Mouse (Mus musculus) adrenal gland, postnatal 25 days (tissue): ENCODE measurements at regions not wholly inside any gene's neighbourhood (a gene's known extent, or its start where the extent isn't known, plus 50 kb on each side); places are given as distances from the start of the nearest gene placed in this dataset.
"Not testable (repeated sequence)": the region's sequence is repeated elsewhere in the genome, so short reads cannot be mapped to it uniquely, and the experiment has no call there.

Source experiments
- DNase-seq: peaks from one replicate; pipeline ENCODE4 v3.0.0; 2021; ENCODE audit warnings: mixed read lengths

DNA sequence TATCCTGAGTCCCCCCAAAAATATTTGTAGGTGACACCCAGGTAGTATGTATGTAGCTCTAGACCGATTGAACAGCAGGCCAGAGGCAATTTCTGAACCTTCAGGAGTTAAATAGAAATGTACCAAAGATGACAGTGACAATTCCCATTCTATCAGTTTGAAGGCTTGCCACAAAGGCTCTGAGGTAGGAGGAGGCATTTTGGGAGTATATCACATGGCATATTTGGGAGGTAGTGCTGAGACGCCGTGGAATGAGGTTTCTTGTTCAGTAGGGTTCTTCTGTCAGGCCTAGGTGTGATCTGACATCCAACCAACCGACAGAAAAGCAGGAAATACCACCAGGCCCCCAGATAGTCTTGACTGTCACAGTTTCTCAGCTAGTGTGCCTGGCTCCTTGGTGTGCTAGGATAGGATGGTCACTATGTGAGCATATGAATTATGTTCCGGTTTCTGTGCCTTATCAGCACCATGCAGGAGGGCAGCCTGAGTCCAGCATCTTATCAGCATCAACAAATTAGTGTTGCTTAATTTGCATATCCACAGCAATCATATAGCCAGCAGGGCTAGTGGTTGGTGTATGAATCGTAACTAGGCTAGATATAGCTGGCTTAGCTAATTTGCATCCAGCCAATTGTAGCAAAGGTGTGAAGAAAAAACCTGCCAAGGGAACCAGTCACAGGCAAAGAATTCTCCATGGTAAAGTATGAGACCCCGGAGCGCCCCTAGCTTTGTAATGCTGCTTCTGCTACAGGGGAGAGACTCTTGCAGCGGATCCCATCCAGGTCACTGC, 136.3 kb upstream of the Bcor start:
- no peak for DNase-seq

DNA sequence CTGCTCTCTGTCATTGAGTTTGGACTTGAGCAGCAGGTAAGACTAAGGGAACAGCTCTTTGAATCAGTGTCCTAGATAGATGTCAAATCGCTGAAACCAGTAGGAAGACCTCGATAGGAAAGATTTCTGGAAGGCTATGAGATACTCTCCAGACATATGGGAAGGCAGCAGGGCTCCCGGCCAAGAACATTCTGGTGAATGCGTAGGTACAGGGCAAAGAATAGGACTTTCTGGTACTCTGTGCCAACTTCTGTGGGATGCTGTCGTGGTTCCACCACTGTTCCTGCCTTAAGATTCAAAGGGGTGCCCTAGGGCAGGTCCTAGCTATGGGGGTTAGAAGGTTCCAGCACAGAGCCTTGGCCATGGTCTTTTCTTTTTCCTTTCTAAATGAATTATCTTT, 138.5 kb upstream of the Bcor start:
- no peak for DNase-seq

DNA sequence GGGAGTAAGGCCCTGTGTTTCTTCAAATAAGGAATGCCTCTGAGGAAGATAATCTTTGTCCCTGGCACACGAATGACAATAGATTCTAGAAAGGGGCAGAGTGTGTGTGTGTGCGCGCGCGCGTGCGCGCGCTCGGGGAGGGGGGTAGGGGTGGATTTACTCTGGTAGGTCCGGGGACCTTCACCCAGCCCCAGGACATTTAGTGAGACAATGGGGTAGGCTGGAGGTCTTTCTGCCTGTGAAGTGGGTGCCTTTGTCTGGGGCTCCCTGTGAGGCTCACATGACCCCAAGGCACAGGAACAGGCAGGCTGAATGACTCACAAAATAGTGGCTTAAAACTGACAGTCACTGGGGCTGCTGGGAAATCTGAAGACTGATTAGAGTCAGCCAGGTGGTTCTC, 139.1 kb upstream of the Bcor start:
- no peak for DNase-seq

DNA sequence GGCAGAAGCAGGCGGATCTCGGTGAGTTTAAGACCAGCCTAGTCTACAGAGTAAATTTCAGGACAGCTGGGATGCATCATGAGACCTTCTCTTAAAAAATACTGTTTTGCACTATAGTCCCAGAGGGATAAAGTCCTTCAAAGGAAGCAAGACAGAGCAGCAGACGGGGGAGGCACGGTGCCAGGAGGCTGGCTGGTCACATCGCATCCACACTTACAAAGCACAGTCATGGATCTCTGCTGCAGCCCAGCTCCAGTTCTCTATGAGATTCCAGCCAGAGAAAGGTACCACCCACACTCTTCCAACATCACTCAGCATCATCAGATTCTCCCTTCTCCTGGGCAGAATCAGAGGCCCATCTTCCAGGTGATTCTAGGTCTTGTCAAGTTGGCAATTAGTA, 144.5 kb upstream of the Bcor start:
- DNase-seq, result no peak

DNA sequence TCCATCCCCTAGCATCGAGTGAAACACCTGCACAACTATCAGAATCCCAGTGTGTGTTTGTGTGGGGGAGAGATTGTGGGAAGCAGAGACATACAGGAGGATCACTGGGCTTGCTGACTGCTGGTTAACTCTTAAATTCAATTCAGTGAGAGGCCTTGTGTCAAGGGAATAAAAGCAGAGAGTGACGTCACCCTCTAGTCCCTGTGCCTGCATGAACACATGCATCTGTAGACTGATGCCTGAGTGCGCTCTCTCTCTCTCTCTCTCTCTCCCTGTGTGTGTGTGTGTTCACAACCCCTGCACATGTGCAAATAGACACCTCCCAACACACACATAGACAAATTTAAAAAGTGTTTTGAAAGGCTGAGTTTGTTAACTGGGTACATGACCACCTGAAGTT, 146.8 kb upstream of the Bcor start:
- DNase-seq, result no peak

DNA sequence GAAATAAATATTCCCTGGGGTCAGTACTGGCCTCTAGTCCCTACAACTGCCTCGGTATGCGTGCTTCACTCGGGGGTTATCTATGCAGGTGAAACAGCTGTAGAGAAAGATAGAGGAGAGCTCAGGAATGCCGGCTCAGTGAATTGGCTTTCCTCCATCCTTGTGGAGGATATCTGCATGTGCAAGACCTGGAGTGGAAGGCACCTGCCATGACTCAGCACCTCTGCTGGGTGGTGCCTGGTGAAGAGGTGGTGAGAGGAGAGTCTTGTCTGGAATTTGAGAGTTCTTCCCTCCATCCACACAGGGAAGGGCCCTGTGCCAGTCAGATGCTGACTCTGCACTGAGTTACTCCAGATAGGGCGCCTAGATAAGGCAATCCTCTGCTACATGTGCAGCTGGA, 152.4 kb upstream of the Bcor start:
- DNase-seq, result no peak

DNA sequence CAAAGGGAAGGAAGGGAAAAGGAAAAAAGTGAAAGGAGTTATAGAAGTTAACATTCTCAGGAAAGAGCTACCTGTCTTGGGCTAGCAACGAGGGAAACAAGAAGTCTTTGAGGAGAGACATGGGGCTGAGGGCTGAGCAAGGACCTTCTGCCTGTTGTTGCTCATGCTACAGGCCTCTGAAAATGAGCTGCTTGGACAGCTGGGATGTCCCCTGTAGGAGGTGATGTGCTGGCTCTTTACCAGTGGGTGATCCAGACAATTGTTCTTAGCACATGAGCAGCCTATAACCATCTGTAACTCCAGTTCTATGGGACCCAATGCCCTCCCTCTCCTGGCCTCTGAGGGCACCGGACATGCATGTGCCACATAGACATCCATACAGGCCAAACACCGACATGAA, 155.5 kb upstream of the Bcor start:
- DNase-seq, result no peak

DNA sequence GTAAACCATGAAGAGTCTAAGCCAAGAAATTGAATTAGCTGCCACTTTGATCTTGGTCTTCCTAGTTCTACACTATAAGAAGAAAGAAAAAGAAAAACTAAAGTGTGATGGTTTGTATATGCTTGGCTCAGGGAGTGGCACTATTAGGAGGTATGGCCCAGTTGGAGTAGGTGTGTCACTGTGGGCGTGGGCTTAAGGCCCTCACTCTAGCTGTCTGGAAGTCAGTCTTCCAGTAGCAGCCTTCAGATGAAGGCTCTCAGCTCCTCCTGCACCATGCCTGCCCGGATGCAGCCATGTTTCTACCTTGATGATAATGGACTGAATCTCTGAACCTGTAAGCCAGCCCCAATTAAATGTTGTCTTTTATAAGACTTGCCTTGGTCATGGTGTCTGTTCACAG, 157.3 kb upstream of the Bcor start:
- DNase-seq, result not testable (repeated sequence)

DNA sequence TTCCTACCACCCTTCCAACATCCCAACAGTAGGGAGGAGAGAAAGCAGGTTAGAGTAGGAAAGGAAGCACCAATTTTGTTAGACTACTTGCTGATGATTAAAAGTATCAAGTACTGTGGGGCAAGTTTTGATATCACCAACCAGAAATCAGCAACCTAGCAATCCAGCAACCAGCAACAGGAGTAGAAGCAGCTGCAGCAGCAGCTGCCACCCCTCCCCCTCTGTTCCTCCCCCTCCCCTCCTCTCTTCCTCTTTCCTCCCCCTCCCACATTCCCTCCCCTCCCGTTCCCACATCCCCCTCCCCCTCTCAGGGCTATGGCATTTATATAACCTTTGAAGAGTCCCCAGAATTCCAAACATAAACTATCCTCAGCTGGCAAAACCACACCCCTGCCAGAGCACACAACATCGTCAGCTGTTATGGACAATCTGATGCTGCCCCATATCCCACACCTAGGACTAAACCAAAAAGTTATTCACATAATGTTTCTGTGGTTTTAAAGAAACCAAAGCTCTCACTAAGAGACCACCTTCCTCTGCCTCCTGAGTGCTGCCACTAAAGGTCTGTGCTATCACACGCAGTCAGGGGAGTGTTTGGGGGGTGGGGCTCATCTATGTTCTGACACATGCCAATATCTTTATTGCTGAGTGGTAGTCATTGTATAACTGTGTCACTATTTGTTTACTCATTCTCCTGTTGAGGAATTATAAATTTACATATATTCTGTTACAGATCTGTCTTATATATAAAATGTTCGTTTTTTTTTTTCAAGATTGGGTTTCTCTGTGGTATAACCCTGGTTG, 158.9 kb upstream of the Bcor start:
- DNase-seq, result no peak

DNA sequence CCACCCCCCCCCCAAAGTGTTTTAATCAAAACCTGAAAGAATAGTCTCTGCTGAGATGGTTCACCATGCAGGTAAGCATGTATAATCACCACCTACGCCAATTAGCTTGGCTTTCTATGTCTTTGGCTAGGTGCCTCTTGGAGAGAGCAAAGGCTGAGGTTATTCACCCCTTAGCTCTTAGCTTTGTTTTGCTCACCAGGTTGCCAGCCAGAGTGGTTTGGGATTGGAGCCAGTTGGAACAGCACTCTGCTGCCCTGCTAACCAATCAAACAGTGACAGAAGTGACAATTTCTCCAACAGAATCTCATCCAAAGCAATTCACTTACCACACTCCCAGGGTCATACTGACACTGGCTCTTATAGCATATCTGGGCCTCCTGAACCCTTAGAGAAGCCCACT, 162.3 kb upstream of the Bcor start:
- DNase-seq, result no peak

DNA sequence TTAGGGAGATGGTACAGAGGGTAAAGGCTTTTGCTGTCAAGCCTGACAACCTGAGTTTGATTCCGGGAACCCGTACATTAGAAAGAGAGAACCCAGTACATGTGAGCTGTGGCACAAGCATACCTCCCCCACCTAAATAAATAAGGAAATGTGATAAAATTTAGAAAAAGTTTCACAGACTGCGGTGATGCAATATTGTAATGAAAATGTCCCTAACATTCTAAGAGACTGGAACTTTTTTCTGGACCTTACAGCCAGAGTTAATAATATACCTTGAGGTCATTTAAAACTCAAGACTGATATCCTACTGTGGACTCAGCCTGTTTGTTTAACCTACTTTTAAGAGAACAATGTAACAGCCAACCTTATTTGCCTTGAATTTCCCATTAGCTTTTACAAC, 163.1 kb upstream of the Bcor start:
- DNase-seq, result no peak

DNA sequence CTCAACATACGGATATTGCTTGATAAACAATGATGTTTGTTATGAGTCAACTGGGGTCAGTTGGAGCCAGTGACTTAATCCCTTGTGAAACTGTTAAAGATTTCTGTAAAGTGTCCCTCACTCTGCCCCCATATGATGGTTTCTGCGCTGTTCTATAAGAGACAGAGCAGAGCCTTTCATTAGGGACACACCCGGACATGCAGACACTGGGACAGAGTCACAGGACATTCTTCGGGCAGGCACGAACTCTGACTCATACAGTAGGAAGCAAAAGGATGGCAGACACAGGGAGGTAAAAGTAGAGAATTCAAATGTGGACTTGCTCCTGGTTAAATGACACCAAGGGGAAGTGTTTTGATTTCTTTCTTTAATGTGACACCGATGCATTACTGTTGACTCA, 163.7 kb upstream of the Bcor start:
- DNase-seq, result no peak

DNA sequence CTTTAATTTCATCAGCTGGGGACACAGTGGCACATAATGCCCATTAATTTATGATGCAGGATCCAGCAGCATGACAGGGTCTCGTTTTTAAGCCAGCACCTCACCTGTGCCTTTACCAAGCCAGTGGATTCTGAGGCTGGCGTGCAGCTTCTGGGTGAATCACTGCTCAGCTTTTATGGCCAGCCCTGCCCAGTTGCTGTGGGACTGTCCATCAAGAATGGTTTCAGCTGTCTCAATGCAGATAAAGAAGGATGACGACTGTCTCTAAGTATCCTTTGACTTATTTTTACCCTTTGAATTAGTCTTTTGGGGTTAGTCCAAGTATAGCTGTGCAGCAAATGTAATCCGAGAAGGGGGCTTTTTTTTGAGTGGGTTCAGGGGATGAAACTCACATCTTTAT, 167.3 kb upstream of the Bcor start:
- DNase-seq, result no peak

DNA sequence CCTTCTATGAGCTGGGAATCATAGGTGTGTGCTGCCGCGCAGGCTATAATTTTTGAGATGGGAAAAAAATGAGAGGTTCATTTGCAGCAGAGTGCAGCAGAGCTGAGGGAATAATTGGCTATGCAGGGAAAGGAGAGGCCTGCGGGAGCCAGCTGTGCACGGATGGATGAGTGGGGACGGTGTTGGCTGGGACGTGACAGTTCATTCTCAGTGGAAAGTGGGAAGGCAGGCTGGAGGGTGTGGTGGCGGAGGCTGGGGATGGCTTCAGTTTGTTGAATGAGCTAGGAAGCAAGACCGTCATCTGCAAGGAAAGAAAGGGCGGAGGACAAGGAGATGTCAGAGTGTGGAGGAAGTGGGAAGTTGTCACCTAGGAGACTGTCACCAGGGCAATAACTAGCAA, 180.4 kb upstream of the Bcor start:
- DNase-seq, result no peak

DNA sequence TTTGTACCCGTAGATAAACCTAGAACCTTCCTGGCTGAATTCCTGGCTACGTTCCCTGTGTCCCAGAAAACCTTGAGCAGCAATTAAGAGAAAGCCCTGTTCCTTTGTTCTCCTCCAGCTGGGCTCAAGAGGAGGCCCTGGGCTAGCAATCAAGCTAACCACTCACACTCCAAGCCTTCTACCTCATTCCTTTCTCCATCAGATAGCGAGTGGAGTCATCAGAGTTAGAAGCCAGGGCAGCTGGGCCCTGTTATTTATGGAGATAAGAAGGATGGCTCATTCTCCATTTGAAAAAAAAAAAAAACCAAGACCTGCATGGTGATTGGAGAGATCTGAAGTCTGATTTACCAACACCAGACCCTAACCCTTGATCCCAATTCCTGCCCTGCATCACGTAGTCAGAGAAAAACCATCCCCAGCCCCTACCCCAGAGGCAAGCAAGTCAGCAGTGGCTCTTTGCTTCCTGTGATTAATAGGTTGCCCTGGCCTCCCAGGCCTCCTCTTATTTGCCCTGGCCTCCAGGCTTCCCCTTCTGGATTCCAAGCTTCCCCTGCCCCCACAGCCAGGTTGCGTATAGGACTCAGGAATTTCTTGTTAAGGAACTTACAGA, 181.3 kb upstream of the Bcor start:
- no peak for DNase-seq

DNA sequence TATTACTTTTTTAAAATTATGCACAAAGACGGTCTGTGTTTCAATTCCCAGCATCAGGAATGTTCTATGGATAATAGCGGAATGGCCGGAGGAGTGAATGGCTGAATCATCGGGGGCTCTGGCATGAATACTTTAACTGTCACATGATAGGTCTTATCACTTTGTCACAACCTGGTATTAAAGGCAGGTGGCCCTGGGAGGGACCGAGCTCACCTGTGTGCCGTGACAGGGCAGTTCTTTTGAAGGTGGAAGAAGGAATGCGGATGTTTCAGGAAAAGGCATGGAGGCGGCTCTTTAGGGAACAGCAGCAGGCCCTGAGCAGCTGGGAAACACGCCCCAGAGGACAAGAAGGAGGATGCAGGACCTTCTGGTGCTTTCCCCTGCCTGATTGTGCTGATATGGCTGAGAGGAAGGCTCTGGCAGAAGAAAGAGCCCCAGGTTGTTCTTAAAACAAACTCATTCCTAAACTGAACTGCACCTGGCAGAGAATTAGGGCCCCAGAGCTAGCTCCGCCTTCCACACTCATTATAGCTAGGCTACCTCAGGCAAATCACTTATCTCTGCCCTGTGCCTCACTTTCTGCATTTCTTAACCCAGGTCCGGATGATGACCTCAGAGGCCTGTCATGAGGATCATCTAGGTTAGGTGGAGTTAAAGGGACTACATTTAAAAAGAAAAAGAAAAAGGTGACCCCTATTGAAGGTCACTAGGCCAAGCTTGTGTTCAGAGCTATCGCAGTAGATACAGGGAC, 184.8 kb upstream of the Bcor start:
- no peak for DNase-seq

DNA sequence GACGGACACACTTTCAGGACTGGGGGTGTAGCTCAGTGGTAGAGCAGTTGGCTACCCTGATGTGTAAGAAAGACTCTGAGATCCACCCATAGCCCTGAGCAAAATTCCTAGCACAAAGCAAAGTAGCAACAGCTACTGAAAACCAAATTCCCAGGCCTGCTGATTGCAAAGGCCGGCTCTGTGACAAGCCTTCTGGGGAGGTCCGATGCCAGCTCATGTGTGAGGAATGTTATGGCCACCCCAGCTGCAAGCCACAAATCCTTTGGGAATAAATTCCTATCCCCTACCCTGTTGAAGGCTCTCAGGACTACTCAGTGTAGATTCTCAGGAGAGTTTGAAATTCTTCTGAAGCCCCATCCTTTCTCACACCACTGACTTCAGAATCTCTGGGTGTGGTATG, 186.7 kb upstream of the Bcor start:
- DNase-seq, result no peak

DNA sequence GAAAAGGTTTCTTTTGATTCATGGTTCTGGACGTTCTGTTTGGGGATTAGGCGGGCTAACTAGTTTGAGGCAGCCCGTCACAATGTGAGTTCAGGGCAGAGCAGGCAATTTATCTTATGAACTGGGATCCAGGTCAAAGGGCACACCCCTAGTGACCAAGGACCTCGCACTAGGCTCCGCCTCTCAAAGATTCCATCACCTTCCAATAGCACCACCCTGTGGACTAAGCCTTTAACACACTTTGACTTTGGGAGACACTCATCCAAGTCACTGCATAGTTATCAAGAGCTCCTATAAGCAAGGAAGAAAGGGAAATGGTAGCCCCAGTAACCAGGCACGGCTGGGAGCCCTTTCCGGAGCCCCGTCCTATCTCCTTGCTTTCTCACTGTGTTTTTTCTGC, 188.0 kb upstream of the Bcor start:
- no peak for DNase-seq

DNA sequence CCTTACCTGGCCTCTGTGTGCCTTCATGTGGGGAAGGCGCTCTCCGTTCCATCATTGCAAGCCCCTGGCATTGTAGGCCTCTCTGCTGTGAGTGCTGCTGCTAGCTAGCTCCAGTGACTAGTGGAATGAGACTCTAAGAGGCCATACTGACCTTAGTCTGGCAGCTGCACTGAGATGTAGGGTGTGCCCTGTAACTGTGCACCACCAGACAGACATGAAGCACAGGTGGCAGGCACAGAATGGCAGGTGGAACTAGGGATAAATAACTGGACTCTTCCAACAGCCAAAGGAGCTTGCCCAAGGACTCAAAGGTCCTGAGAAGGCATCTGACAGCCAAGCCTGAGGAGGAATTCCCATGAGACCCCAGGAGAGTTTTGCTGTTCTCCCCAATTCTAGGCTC, 194.7 kb upstream of the Bcor start:
- DNase-seq, result no peak

DNA sequence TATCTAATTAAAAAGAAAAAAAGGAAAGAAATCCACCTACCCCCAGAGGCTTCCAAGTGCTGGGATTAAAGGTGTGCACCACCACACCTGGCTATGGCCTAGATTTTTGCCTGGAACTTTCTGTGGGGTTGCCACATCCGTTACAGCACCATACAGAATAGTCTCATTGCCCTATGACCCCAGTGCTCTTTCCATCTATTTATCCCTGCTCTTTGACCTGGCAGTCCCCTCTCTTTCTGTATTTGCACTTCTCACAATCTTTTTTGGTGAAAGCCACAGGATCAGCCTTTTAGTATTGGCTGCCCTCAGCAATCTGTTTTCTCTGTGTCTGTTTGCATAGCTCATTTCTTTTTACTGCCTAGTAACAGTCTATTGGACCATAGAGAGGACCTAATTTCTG, 197.9 kb upstream of the Bcor start:
- no peak for DNase-seq

DNA sequence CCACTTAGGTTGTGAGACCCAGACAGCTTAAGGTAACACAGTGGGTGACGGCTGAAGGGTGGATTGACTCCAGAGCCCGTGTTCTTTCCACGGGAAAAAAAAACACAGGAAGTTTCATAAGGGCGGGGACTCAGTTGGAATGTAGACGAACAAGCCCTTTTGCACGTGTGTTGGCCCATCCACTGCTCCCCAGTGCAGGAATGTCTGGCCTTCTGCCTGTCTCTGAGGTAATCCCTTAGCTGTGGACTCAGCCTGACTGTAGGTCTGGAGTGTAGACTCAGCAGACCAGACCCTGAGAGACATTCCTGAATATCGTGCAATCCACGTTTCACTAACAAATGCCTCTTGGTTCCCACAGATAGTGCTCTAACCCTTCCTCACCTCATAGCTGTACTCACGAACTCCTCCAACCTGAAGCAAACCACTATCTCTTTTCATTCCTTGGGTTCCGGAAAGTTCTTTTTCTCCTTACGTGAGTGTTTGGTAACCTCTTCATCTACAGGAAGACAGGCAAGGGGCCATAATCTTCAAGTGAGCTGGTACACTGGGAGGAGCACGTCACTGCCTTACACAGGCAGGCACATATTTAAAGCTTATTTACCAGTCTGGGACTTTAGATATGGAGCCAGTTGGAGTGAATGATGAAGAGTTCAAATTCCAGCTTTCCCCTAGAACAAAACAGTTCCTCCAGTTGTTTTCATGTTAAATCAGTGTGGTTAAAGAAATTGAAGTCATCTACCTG, 205.6 kb upstream of the Bcor start:
- DNase-seq, result no peak

DNA sequence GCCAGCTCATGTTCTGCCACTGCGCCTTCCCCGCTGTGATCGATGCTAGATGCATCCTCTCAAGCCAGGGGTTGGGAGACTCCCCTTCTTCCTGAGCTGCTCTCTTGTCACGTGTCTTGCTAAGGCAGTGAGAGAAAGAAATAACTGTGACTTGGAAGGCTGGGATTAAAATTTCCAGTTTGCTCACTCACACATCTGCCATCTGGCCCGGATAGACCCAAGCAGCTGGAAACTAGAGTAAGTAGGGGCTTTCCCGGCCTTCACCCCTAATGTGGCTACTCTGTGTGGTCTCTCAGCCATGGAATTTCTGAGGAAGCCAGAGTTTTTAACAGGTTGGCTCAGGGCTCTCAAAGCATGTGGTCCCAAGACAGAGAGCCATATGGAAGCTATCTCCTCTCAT, 206.6 kb upstream of the Bcor start:
- no peak for DNase-seq
